Mouse (Mus musculus) kidney, adult 11 months (tissue): ENCODE results near the gene Nup50.
A peak's percentile ranks its signal among the peaks of the same experiment; 100 is the strongest.

ENCODE experiments used
- DNase-seq: peaks from one replicate; pipeline ENCODE4 v3.0.0; 2022

Gene Nup50

DNA sequence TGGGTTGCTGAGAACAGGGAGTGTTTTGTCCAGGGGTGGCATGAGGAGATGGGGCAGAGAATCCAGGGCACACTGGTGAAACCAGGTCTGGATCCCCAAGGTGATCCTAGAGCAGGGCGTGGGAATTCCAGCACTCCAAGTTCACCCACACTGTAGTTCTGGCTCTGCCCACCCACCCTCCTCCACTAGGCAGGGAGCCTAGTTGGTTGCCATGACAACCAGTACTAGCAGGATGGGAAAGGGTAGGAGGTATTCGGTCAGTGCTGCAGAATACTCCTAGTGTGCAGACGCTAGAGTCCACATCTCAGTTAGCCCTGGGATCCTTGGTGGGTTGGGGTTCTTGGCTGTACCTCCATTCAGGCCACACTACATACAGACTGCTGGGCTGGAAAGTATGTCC is 34.6 kb downstream of the Nup50 start:
- DNase-seq, result no peak

DNA sequence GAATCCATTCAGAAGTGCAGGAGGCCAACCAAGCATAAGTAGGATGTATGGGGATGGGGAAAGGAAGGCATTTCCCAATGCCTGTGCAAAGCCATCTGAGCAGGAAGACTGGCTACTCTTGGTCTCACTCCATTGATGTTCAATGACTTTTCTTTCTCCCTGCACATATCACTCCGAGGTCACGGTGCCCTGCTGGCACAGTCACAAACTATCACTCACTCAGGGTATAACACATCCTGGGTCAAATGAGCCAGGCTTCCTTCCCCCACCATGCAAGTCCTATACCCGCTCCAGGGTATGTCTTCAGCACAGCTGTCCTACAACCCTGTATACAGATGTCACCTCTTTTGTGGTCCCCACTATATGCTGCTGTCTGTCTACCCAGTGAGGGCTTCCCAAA is 35.1 kb downstream of the Nup50 start:
- DNase-seq, result no peak

DNA sequence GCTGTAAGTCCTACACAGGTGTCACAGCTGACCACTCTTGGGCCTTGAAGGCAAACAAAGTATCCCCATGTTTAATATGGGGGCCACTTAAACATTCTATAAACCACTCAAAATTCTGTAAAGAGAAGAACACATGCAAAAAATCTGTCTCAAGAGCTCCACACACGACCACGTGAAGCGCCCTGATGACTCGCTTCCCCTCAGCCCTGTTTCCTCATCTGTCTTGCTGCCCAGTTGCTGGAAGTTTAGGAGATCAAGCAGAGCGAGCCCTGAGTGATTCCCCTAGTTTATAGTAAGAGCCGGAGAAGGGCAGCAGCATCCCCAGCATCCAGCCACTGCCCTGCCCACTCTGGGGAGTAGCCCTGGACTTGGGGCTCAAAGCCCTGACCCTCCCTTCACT is 36.7 kb downstream of the Nup50 start:
- no peak for DNase-seq

DNA sequence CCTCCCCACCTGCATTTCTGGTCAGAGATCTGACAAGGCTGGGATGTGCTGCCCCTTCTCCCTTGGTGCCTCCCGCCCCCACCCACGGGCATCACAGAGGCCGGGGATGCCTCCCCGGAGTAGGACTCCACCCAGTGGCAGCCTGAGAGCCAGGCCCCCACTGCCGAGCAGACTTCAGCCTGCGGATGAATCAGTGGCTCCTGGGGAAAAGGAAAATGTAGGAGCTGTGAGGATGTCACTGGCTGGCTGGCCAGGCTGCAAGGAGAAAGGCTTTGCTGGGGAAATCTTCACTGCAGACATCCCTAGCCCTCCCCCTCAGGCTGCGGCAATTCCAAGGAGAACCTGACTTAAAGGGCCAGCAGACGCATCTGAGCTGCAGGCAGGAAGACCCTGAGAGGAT is 37.5 kb downstream of the Nup50 start:
- DNase-seq, result no peak

DNA sequence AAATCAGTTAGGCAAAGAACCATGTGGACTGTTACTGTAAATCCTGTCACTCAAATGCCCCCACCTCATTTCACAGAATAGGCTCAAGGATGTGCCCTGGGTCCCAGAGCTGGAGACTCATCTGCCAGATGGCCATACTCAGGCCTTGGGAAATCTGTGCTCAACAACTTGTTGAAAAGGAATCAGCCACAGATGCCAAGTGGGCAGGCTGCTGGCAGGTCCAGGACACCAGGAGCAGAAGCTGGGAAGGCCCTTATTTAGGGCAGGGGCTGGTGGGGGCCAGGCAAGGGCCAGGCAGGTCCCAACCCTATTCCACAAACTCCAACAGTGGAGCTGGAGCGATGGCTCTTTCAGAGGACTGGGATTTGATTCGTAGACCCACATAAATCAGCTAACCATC is 39.3 kb downstream of the Nup50 start:
- no peak for DNase-seq

DNA sequence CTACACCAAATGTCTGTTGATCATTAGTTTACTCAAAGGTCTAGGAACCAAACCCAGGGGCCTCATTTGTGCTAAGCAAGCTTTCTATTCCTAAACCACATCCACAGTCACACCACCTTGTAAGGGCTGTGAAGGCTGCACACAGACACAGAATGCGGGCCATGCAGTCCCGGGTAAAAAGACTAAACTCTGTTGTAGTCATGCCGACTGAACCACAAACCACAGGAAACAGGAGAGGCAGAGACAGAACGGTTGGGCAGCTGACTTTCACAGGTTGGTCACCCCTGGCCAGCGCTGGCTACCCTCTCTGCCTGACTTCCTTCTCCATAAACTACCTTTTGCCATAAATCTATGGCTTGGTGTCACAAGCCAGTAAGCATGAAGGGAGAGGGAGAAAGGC is 41.6 kb downstream of the Nup50 start:
- DNase-seq, result no peak

DNA sequence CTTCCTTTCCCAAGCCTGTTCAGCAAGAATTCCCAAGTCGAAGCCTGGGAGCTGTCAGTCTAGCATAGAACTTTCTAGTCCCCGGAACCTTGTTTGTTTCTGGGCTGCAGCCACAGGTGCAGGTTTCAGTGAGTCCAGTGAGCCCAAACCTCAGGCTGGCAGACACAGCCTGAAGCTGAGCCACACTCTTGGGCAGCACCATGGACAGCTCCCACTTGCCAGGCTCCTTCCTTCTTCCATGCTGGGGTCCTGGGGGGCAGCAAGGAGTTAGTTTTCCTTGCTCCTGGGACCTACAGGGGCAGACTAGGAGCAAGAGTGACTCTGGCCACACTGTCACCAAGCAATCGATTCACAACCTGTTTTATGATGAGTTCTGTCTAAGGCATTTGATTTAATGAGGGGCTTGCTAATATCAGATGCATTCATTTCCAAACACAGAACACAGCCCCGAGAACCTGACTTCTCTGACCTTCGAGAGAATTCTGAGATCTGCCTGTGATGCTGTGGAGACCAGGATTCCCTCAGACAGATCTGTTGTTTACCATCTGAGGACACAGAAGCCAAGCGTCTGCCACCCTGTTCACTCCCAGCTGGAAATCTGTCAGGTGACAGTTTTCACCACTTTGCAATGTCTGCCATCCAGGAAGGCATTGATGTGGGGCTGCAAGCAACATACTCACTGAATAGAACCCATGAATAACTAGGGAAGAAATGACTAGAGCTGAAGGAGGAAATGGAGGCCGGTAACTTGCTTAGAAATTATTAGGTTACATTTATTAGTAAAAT is 42.6 kb downstream of the Nup50 start:
- no peak for DNase-seq

DNA sequence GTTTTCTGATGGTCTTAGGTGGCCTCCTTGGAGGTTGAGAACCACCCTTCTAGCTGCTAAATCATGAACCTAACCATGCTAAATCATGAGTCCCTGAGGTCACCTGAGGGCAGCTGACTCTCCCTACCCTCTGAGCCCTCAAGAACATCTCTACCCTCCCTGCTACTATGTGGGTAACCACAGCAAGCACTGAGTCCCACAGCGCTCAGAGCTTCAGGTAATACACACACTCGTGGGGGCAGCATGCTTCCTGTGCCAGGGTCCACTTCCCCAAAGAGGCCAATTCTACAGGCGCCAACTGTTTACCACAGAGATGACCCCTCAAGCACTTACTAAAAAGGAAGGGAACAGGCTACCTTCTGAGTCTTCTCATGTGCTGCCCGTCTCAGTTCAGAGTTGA is 45.3 kb downstream of the Nup50 start:
- no peak for DNase-seq

DNA sequence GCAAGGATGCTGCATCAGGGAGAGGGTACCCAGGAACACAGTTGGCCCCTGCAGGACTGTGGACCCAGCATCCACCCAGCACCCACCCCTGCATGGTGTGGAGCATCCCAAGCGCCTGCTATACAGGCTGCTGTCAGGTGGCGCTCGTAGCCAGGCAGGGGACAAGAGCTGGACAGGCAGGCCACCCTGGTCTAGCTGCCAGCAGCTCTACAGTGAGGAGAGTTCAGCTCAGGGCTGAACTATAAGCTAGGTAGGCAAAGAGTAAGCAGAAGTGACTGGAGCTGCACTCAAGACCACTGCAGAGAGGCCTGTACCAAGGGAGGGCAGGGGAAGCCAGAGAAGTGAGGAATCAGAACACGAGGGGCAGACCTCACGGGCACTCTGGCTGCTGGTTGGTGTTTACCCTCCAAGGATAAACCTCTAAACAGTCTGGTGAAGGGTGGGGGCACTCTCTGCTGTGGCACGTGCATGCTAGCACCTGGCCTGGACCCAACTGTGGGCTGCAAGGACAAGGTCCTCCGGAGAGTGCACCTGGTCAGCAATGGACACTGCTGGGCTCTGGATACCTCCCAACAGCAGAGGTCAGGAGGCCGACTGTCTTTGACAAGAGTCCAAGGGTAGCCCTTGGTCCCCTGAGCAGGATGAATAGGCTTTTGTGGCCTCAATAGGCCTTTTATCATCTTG is 49.8 kb downstream of the Nup50 start:
- peak; percentile 89 for DNase-seq

DNA sequence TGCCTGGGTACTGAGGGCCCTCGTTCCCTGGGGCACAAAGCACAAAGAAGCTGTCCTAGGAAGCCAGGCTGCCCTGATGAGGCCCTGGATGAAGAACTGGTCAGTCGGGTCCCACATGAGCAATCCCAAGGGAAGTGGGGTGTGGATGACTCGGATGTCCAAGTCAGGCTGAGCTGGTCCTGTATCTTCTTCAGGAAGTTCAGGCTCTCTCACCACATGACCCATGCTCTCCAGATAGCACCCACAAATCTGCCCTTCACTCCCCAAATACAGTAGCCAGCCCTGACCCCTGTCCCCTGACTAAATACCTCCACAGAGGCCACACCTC is 50.3 kb downstream of the Nup50 start:
- DNase-seq, result no peak

DNA sequence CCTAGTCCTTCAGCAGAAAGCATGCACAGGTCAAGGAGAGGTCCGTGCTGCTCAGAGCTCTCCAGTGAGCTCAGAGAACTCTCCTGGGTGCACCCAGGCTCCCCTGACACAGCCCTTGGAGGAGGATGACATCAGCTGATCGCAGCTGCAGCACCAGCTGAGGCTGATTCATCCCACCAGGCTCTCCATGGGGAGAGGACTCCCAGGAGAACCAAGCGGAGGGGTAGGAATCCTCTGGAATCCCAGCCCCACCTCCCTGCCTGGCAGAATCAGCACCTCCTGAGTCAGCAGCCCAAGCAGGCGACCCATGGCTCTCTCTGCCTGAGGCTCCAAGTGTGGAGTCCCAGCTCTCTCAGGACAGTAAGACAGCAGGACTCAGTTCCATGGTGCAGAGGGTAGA is 52.5 kb downstream of the Nup50 start:
- peak; percentile 42 for DNase-seq

DNA sequence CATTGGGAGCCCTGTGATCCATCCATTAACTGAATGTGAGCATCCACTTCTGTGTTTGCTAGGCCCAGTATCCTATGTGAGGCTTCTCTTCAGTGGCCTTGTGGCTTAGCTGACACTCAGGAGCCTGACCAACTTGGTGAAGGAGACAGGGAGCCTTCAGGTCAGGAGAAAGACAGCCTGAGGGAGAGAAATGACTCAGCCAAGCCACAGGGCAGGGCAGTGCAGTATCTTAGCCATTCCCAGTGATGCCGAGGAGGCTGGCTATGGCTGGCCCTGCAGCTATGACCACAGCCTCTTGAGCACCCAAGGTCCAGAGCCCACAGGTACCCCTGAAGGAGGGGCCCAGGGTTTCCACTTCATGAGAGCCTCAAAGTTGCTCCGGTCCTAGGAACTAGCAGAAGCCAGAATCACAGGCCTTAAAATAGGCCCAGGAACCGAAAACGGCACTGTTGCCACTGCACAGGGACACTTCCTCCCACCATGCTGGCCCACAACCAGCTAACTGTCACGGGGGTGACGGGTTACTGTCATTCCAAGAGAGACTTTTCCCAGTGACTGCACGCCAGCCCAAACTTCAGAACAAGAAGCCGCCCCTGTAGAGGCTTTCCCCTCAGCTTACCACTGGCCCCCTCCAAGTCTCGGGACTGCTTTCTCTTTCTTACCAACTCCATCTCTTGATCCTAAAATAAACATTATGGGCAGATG is 58.5 kb downstream of the Nup50 start:
- DNase-seq, result no peak

DNA sequence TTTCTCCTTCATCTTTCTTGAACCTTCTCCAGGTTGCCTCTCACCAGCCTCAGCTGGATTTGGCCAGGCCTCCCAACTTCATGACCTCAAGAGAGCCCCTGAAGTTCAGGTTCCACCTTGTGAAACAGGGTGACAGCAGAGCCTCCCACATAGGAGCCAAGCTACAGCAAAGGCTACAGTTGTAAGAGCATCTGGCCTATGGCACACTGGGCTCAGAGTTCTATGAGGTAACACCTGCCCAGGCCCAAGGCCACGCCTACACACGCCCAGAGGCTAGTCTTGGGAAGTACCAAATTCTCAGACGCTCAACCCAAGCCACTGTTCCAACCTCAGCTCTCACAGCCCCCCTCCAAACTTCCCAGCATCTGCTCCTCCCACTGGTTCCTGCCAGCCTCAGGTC is 59.7 kb downstream of the Nup50 start:
- no peak for DNase-seq

DNA sequence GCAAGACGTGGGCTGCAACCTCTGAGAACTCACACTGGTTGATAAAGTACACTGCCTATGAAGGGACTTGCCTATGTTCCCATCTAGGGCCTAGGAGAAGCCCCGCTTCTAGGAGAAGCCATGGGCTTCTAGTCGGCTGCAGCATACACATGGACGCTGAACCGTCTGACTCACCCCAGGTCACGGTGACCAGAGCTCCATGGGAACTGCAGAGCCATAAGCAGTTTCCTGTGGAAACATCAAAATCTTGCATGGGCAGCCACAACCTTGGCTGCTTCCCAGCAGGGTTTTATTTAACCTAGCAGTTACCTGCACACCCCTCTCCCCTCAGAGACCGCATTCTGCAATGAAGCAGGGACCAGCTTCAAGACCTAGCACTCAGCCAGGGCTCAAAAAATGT is 60.5 kb downstream of the Nup50 start:
- DNase-seq, result no peak

DNA sequence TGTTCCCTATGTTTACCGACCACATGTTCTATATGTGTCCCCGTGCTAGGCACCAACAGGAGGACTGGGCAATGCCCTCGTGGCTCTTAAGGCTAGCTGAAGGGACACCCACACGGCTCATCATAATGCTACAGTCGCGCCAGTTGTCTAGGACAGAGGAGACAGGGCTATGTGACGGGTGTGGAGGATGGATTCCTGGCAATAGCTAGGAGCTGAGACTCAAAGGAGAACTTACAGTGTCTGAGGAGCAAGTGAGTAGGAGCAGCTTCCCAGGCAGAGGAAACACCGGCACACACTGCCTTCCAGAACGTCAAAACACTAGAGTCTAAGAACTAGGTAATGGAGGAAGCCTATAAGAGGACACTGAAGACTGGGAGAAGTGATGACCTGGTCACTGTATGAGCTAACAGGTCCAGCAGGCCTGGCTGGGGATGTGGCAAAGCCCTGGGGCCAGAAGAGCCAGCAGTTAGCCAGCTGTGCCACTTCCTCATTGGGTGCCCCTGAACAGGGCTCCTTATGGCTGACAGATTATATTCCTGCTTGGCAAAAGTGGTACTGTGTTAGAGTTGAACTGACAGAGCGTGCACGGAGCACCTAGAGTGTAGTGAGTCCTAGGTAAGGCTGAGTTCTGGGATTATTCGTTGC is 62.4 kb downstream of the Nup50 start:
- no peak for DNase-seq

DNA sequence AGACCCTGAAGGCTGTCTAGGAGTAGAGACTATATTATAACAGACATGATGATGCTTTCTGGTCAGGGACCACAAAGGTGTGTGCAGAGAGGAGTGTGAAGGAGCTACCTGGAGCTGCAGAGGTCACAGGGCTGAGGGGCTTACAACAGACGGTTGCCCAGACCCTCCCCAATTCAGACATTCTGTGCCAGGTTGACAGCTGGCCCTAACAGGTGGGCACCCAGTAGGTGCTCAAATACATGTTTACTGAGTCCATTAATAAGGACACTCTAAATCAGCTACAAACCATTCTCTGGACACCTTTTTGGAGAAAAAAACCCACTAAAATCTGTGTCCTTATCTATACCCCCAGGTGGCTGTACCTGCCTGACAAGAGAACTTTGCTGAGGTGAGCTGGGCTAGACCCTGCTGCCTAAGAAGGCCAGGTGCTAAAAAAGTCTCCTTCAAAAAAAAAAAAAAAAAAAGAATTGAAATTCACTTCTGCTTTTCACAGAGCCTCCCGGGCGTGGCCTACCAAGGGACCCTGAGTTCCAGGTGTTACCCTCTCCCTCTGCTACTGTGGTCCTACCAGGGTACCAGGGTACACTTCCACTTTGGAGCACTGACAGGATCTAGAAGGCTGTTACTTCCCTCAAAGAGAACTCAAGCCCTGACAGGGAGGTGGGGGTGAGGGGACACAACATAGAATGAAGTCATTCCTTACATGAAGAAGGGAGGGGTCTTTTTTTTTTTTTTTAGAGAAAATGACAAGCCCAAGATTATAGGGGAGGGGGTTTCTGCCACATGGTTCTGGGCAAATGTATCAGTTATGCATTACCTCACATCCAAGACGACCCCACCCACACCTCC is 63.2 kb downstream of the Nup50 start:
- no peak for DNase-seq

DNA sequence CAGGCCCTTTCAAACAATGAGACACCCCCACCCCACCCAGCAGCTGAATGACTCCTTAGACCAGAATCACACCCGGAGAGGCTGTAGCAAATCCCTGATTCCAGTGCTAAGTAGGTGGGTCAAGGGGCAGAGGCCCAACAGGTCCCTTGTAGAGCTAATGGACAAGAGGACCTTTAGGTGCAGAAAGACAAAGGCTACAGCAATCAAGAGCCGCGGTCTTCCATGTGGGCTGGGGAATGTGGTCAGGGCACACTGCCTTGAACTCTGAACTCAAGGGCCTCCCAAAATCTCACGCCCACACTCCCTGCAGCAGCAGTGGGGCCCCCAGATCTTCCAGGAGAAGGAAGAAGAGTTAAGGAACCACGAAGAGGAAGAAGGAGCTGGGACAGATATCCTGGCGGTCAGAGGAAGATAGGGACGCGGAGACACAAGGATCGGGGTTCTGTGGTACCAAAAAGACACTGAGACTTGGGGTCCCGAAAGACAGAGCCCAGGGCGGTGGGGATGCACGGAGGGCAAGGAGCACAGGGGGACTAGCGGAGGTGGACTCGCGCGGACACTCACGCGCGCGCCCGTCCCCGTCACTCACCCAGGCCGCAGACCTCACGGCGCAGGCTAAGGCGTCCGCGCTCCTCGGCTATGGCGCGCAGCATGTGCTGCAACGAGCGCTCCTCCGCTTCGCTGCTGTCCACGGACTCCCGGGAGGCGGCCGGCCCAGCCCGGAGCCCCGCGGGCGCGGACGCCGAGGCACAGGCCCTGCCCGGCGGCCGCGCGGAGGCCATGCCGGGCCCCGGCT is 64.0 kb downstream of the Nup50 start:
- no peak for DNase-seq

DNA sequence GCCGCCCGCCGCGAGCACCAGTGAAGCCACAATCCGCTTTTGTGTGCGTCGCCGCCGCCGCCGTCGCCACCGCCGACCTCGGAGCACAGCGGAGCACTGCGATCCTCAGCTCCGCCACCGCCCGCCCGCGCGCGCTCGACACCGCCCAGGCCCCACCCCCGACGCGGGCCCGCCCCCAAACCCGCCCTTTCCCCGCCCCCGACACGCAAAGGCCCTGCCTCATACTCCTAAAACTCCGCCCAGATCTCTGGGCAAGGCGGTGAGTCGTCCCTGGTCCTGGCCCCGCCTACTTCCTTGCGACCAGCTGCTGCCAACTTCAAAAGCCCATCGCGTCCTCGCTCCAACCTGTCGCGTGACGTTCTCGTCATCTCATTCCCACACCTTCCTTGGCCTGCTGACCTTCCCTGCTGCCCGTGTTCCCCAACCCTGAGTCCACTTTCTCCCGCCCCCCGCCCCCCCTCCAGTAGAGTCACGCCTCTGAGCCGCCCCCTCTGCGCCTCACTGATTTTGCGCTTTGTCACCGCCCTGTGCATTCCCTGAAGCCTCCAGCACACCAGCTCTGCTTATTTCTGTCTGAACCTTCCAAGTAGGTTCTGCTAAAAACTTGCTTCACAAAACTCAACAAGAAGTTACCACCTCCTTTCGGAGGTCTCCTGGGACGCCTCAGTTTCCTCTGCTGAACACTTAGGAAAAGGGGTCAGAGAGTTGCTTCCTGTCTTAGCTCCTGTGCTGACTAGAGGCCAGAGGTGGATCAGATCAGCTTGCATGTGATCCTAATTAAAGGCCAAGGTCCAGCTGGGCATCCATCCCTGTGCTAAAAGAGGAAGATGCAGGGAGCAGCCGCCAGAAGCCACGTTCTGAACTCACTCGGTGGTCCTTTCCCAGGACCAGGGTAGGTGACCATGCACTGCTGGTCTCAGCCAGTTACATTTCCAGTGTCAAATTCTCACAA is 64.9 kb downstream of the Nup50 start, which contains the start of gene 5031439G07Rik:
5031439G07Rik (minus strand) TSS at position 678 of the 952 bp plus-strand sequence.
- peak; percentile 96 for DNase-seq

DNA sequence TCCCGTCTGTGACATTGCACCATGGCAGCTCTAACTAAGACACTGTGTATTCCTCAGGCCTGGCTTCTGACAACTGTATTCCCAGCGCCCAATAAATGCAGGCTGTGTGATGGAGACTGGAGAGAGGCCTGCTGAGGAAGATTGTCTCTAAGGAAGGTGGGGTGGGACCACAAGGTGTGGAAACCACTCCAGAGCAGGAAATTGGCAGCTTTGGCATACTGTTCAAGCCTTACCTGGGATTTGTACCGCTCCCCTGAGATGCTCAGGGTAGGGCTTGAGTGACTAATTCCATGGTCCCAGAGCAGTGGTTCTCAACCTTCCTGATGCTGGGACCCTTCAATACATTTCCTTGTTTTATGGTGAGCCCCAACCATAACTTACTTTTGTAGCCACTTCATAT is 65.9 kb downstream of the Nup50 start:
- DNase-seq, result no peak

DNA sequence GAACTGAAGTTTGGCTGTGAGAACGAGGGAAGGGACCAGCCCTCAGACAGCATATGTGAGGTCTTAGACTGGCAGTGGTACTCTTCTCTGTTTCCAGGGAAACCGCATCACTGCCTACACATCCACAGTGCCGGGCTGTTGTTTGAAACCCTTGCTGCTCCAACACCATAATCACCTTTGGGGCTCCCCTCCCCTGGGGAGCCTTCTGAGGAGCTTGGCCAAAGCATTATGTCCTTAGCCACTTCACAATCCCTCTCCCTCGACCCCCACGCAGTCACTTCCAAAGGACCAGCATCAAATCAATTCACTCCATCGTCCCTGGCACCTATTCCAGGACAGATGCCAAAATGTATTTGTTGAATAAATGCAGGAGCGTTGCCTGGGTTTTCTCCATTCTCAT is 66.6 kb downstream of the Nup50 start:
- no peak for DNase-seq
